ENCODE assay signal across 8 mouse cellular contexts in the genomic region with DNA sequence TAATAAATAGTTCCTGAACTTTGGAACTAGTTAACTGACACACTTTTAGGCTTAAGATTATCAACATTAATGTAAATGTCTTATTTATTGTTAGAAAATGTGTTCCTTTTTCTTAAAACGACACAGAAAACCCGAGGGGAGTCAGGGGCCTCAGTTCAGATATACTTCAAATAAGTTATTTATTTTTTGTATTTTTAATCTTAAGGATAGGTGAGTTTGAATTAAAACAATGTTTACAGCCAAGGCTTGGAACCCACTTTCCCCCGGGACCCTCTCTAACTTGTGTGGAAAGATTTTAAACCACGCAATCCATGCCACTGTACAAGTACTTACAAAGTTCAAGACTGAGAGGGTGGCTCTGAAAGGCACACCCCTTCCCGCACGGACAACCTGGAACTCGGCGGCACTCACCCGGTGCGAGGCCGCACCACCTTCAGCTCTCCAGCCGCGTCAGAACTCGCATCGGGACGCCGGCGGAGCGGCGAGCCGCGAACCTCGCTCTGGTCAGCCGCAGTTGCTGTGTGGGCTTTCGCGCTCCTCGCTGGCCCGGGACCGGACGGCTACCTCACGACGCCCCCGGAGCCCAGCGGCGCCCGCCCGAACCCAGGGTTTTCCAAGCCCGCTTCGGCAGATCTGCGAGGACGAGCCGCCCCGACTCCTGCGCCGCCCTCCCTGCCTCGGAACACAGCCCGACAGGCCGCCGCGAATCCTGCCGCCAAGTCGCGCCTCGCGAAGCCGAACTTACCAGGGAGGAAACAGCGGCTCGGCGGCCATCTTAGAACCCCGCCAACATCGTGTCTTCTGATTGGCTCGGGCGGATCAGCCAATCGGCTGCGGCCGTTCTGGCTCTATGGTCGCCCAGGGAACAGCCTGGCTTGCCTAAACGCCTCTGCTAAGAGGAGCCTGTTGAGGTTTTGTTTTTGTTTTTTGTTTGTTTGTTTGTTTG. TPM values are rescaled to one million over a fixed set of nuclear protein-coding genes. Genes with fewer than 3 reads are reported as not detected.
DNase-seq lines count a peak whose midpoint lies in the region; ATAC-seq lines count a peak whose summit lies in the region.

A gene (minus strand): TSS at position 803 of the 946 bp plus-strand sequence.

- ATAC-seq in hindbrain, embryonic 14.5 days (ENCODE audit: low FRiP score) = peak; percentile 100

- H3K36me3 ChIP-seq in hindbrain, embryonic 14.5 days (replicated peaks; ENCODE audit: control insufficient read depth, insufficient read depth) = no peaks in the 10 kb centered on the region

- DNase-seq in NIH3T3 (ENCODE audit: low read depth) = peak; percentile 99
- DNase-seq in cerebellum, postnatal 10 days = peak; percentile 98
- DNase-seq in frontal cortex, postnatal 14 days (ENCODE audit: low spot score in 2 of 2) = peak; percentile 91 to 97
- DNase-seq in hindbrain, embryonic 14.5 days (ENCODE audit: low spot score) = peak; percentile 97
- peak; percentile 94 to 96 for DNase-seq in layer of hippocampus, postnatal 36 days
- DNase-seq in lung, postnatal 36 days = peak; percentile 98
- peak; percentile 97 for DNase-seq in retina, postnatal 1 day
- peak; percentile 92 to 97 for DNase-seq in urinary bladder, adult 18-20 months (ENCODE audit: low spot score in 2 of 2)

- peaks cover 18% of the 10 kb centered on the region for H3K4me1 ChIP-seq in hindbrain, embryonic 14.5 days (replicated peaks; ENCODE audit: control insufficient read depth, insufficient read depth, low read length)

- peak within 1 kb of the TSS; percentile 91 for H3K9ac ChIP-seq in hindbrain, embryonic 14.5 days

- no peaks in the 10 kb centered on the region for H3K27me3 ChIP-seq in hindbrain, embryonic 14.5 days (ENCODE audit: control insufficient read depth, insufficient read depth, low read length)

- peak within 1 kb of the TSS; percentile 95 for H3K27ac ChIP-seq in hindbrain, embryonic 14.5 days

- peak within 1 kb of the TSS; percentile 91 for H3K4me3 ChIP-seq in hindbrain, embryonic 14.5 days (replicated peaks; ENCODE audit: low read length)

- H3K9me3 ChIP-seq in hindbrain, embryonic 14.5 days (ENCODE audit: control insufficient read depth, low read length) = no peaks in the 10 kb centered on the region

- under 1% methylated on average over 68 of the region's 68 CpGs for WGBS in hindbrain, embryonic 14.5 days

- H3K4me2 ChIP-seq in hindbrain, embryonic 14.5 days (replicated peaks) = peak within 1 kb of the TSS; percentile 64

RNA-seq across cellular contexts. Expression of the gene that starts here (rescaled TPM):
- 60.9 and 67.1 TPM in 2 replicates for polyA plus RNA-seq in hindbrain, embryonic 14.5 days (2014; fragmentation: Nextera tagmentation; extraction: Ambion mirVana)
- 10 to 100 TPM; 28.7 TPM for total RNA-seq in layer of hippocampus, postnatal 36 days (2021)

Comparison
In these comparisons a context has a peak if more than half of its experiments do, and no peak if none do; other contexts are left out.
1. Peak in every context shown above with its lines: DNase-seq, ATAC-seq, H3K4me3 ChIP-seq and H3K27ac ChIP-seq.